Mouse (Mus musculus) G1E (cell line): Measurements from ENCODE around the gene Mef2c. TPM values are rescaled to one million over a fixed set of nuclear protein-coding genes. Genes with fewer than 3 reads are reported as not detected.

Experiments
- ATAC-seq: 2 replicates; pipeline ENCODE4 v1.8.0; 2016; ENCODE audit warnings: mild to moderate bottlenecking; ENCODE audit not compliant: insufficient number of reproducible peaks, poor library complexity, low FRiP score, severe bottlenecking; ENCODE audit errors: extremely low read depth
- DNase-seq: peaks from one replicate; pipeline ENCODE4 v3.0.0; 2012; ENCODE audit warnings: low spot score
- H3K27me3 ChIP-seq: 2 replicates; pipeline ENCODE4 v1.6.1; 2012; ENCODE audit warnings: mild to moderate bottlenecking, low read length, inconsistent platforms; ENCODE audit not compliant: insufficient read depth
- H3K36me3 ChIP-seq: replicated peaks from 2 replicates; pipeline ENCODE3; 2012; ENCODE audit warnings: mild to moderate bottlenecking, inconsistent platforms
- H3K4me1 ChIP-seq: 2 replicates; pipeline ENCODE4 v1.6.1; 2012; ENCODE audit warnings: low read depth, low read length, inconsistent platforms, mixed read lengths; ENCODE audit not compliant: insufficient read depth
- H3K4me3 ChIP-seq: 2 replicates; pipeline ENCODE4 v1.5.1; 2012; ENCODE audit warnings: low read depth, mild to moderate bottlenecking, inconsistent platforms, low read length, moderate library complexity, mixed read lengths
- H3K9me3 ChIP-seq: replicated peaks from 2 replicates; pipeline ENCODE4 v1.6.1; 2012; ENCODE audit warnings: inconsistent platforms
- CTCF ChIP-seq: IDR thresholded peaks from 2 replicates; pipeline ENCODE4 v1.5.1; 2012; ENCODE audit warnings: low read depth, low read length, inconsistent platforms, mixed read lengths
- GATA1 ChIP-seq: IDR thresholded peaks from 2 replicates; pipeline ENCODE4 v1.6.1; 2012; ENCODE audit warnings: borderline replicate concordance, low read length, inconsistent platforms, mixed read lengths
- GATA2 ChIP-seq: IDR thresholded peaks from 2 replicates; pipeline ENCODE4 v1.6.1; 2012; ENCODE audit warnings: low read depth, low read length, inconsistent platforms, borderline replicate concordance
- POLR2AphosphoS5 ChIP-seq: IDR thresholded peaks from 2 replicates; pipeline ENCODE4 v1.6.1; 2012; ENCODE audit warnings: low read depth, low read length, inconsistent platforms; ENCODE audit not compliant: insufficient replicate concordance
- TAL1 ChIP-seq: conservative IDR thresholded peaks from 2 replicates; pipeline ENCODE4 v1.6.1; 2012; ENCODE audit warnings: low read depth, low read length, inconsistent platforms, mixed read lengths
- polyA plus RNA-seq: library from polyadenylated mRNA; stranded (reverse); fragments of >175 nt; gene quantifications from 2 replicates; pipeline ENCODE4 v1.2.3, GENCODE M21; 2012
- total RNA-seq, 2 experiments: library from RNA; stranded (forward) in 1 of 2; stranded (reverse) in 1 of 2; fragments of 200-1000 nt in 1 of 2; fragments of >200 nt in 1 of 2; fragmentation: Nextera tagmentation in 1 of 2; gene quantifications; 2 replicates each; pipeline ENCODE4 v1.2.3; 2014 to 2017

Gene Mef2c
- total and polyA plus RNA-seq, 3 experiments, result 0.60 TPM; not detected in 2

- no peaks in the 10 kb centered on the region for H3K9me3 ChIP-seq
- no peak for TF ChIP-seq GATA1
- TF ChIP-seq TAL1, result no peak
- no peak for TF ChIP-seq GATA2
- TF ChIP-seq CTCF, result no peak
- no peak for TF ChIP-seq POLR2AphosphoS5
- ATAC-seq (no peak), DNase-seq (no peak)
- no peaks in the 10 kb centered on the region for H3K4me1 ChIP-seq
- H3K27me3 ChIP-seq, result no peaks in the 10 kb centered on the region
- H3K36me3 ChIP-seq, result no peaks in the 10 kb centered on the region
- H3K4me3 ChIP-seq, result no peak overlapping the region
These were observed 30.1 kb upstream of the Mef2c start for GRCm38 (mm10) chr13:83473755-83474154.

- no peak for ATAC-seq
- H3K9me3 ChIP-seq, result no peaks in the 10 kb centered on the region
- no peaks in the 10 kb centered on the region for H3K36me3 ChIP-seq
- TF ChIP-seq GATA1 (no peak), GATA2 (no peak), CTCF (no peak), TAL1 (no peak), POLR2AphosphoS5 (no peak)
- no peak for DNase-seq
- H3K4me3 ChIP-seq, result no peak overlapping the region
- no peaks in the 10 kb centered on the region for H3K27me3 ChIP-seq
- no peaks in the 10 kb centered on the region for H3K4me1 ChIP-seq
These were observed 23.4 kb upstream of the Mef2c start for GRCm38 (mm10) chr13:83480388-83480787.

GRCm38 (mm10) chr13:83481310-83481709 is 22.5 kb upstream of the Mef2c start:
- DNase-seq (no peak), ATAC-seq (no peak)
- no peaks in the 10 kb centered on the region for H3K36me3 ChIP-seq
- no peak overlapping the region for H3K4me3 ChIP-seq
- H3K27me3 ChIP-seq, result no peaks in the 10 kb centered on the region
- no peak for TF ChIP-seq CTCF
- no peaks in the 10 kb centered on the region for H3K4me1 ChIP-seq
- no peaks in the 10 kb centered on the region for H3K9me3 ChIP-seq

GRCm38 (mm10) chr13:83482087-83482486 is 21.7 kb upstream of the Mef2c start:
- Histone ChIP-seq H3K4me1 (no peaks in the 10 kb centered on the region), H3K9me3 (no peaks in the 10 kb centered on the region), H3K27me3 (no peaks in the 10 kb centered on the region), H3K4me3 (no peak overlapping the region), H3K36me3 (no peaks in the 10 kb centered on the region)
- TF ChIP-seq GATA1 (no peak), TAL1 (no peak), POLR2AphosphoS5 (no peak), GATA2 (no peak), CTCF (no peak)
- DNase-seq (no peak), ATAC-seq (no peak)

GRCm38 (mm10) chr13:83484215-83484614 is 19.6 kb upstream of the Mef2c start:
- no peak for TF ChIP-seq POLR2AphosphoS5
- no peak for TF ChIP-seq GATA2
- TF ChIP-seq CTCF, result no peak
- no peak for TF ChIP-seq TAL1
- TF ChIP-seq GATA1, result no peak
- Histone ChIP-seq H3K9me3 (no peaks in the 10 kb centered on the region), H3K4me1 (no peaks in the 10 kb centered on the region), H3K36me3 (no peaks in the 10 kb centered on the region), H3K27me3 (no peaks in the 10 kb centered on the region), H3K4me3 (no peak overlapping the region)
- ATAC-seq (no peak), DNase-seq (no peak)

- Histone ChIP-seq H3K4me3 (no peak overlapping the region), H3K36me3 (no peaks in the 10 kb centered on the region), H3K27me3 (no peaks in the 10 kb centered on the region), H3K4me1 (no peaks in the 10 kb centered on the region), H3K9me3 (no peaks in the 10 kb centered on the region)
- DNase-seq (no peak), ATAC-seq (no peak)
- TF ChIP-seq CTCF, result no peak
- no peak for TF ChIP-seq GATA1
- TF ChIP-seq GATA2, result no peak
- TF ChIP-seq TAL1, result no peak
- no peak for TF ChIP-seq POLR2AphosphoS5
These were observed 19.0 kb upstream of the Mef2c start for GRCm38 (mm10) chr13:83484721-83485369.

GRCm38 (mm10) chr13:83492051-83492450 is 11.8 kb upstream of the Mef2c start:
- H3K9me3 ChIP-seq, result no peaks in the 10 kb centered on the region
- TF ChIP-seq CTCF, result no peak
- TF ChIP-seq TAL1, result no peak
- no peak for TF ChIP-seq GATA2
- no peak for TF ChIP-seq GATA1
- DNase-seq (no peak), ATAC-seq (no peak)
- no peaks in the 10 kb centered on the region for H3K4me1 ChIP-seq
- no peaks in the 10 kb centered on the region for H3K27me3 ChIP-seq
- no peaks in the 10 kb centered on the region for H3K36me3 ChIP-seq
- no peak overlapping the region for H3K4me3 ChIP-seq
